Mouse (Mus musculus) erythroblast, adult 5-6 weeks (primary cell): ENCODE measurements around the gene Tmtc1. TPM values are rescaled to one million over a fixed set of nuclear protein-coding genes. Genes with fewer than 3 reads are reported as not detected.

ENCODE experiments used
- ATAC-seq: replicated peaks from 2 replicates; pipeline ENCODE4 v1.8.0; 2016; ENCODE audit warnings: moderate number of reproducible peaks, mild to moderate bottlenecking, moderate TSS enrichment, inconsistent platforms; ENCODE audit not compliant: poor library complexity, low FRiP score, severe bottlenecking
- total RNA-seq, 2 experiments: library from RNA; stranded (forward) in 1 of 2; stranded (reverse) in 1 of 2; fragments of 150-400 nt in 1 of 2; fragments of 200-764, 138-1000 nt in 1 of 2; gene quantifications; 2 replicates each; pipeline versions ENCODE4 v1.2.3 to v1.2.4; 2015 to 2017; ENCODE audit warnings: low replicate concordance in 2 of 2

The Tmtc1 gene
- total RNA-seq, 2 experiments from 2014 or later: 0.09 TPM; not detected in 1

DNA sequence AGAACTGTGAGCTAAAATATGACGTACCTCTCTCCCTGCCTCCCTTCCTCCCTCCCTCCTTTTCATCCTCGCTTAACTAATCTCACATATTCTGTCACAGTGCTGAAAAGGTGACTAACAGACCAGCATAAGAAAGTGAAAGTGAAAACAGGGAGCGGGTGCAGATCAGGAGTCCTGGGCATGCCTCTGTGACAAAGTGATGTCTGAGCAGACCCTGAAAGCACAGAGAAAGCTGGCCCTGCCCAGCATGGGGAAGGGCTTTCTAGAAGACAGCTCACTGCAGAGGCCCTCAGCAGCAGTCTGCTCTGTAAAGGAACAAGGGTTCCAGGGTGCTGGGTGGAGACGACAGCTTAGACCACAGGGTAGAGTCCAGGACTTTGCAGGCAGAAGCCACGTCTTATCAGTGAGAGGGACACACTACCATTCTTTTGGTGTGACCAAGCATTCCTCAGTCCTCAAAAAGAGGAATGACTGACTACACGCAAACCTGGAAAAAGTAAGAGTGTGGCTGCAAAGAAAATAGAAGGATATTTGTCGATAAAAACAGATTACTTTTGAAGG, 7.7 kb downstream of the Tmtc1 start:
- ATAC-seq: peak; percentile 37; the same call in 1 of the 2 replicates

GRCm38 (mm10) chr6:148421577-148421976, 22.6 kb downstream of the Tmtc1 start:
- no peak for ATAC-seq

DNA sequence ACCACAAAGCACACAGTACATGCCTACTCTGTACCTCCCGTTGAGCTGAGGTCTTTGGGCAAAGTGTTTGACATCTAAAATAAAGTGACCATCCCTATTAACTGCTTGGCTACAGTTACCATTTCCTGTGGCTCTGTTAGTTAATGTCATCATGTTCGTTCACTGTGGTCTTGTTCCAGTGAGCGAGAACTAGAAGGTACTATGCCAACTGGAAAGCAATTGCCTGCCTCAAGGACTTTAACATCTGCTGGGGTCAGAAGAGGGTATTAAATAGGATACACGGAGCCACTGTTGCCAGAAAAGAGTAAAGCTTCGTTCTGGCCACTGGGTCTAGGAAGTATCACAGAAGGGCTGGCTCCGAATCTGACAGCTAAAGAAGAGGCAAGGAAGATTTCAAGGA, 23.8 kb downstream of the Tmtc1 start:
- no peak for ATAC-seq

DNA sequence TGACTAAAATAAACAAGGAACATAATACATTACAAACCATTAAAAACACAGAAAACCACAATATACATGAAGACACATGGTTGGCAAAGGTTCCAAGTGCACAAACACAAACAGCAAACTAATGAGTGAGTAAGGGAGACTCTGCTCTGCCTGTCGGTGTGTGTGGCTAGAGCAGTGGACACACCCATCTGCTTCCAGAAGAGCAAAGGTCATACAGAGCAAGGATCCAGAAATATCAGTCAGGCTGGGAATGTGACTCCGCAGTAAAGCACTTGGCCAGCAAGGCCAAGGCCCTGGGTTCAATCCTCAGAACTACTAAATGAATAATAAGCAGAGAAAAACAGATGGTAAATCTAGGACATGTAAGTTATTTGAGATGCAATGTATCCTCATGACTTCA, 27.6 kb downstream of the Tmtc1 start:
- ATAC-seq: no peak

DNA sequence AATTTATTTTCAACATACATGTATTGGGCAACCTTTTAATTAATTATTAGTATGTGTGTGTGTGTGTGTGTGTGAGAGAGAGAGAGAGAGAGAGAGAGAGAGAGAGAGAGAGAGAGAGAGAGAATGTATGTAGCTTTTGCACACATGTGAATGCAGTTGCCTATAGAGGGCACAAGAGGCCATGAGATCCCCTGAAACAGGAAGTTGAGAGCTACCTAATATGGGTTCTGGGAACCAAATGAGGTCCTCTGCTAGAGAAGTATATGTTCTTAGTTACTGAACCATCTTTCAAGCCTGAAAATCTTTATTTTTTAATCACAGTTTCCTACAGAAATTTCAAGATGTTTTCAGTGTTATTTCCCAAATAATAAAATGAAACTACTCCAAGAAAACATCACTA, 30.6 kb downstream of the Tmtc1 start:
- ATAC-seq: no peak

DNA sequence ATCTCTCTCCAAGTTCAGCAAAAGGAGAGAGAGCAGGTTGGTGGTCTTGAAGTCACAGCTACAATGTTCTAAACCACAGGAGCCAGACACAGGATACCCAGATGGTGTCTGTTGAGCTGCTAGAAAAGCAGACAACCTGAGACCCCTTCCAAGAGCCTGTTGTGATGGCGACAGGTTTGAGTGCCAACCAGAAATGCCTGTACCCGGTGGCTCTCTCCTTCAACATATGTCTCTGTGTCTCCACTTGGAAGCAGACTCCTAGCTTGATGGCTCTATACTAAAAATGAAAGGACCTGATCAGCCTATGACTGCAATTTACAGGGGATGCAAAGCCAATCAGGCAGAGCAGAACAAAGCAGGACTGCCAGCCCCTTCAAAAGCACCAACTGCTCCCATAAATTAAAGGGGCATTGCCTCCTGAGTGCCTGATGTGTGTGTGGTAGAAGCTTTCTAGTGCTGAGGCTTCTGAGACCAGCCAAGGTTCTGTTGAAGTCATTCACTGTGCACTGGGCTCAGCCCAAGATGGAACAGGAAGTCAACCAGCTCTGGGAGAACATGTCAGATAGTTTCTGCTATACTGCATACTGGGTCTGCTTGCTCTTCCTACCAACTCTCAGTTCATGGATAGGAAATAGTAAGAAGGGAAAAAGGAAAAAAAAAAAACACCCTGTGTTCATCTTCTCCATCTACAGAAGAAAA, 37.2 kb downstream of the Tmtc1 start:
- ATAC-seq: no peak

- ATAC-seq: no peak
Measured at GRCm38 (mm10) chr6:148405599-148405998, 38.6 kb downstream of the Tmtc1 start.

GRCm38 (mm10) chr6:148404500-148404899, 39.7 kb downstream of the Tmtc1 start:
- no peak for ATAC-seq

GRCm38 (mm10) chr6:148403761-148404160, 40.4 kb downstream of the Tmtc1 start:
- no peak for ATAC-seq

DNA sequence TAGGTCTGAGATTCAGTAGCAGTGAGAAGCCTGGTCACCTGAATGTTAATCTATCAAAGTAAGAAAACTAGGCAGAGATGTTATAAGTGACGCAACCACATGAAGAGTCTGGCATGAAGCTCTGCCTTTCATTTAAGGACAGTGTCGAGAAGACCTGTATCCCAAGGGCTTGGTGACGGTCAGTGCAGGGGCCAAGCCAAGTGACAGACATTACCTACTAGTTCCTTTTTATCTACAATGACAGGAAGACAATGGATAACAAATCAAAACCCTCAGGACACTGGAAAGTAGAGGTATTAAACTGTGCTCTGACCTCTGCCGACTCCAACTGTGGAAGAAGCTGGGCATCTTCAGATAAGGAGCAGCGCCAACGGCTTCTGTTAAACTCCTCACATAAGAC, 43.2 kb downstream of the Tmtc1 start:
- no peak for ATAC-seq

DNA sequence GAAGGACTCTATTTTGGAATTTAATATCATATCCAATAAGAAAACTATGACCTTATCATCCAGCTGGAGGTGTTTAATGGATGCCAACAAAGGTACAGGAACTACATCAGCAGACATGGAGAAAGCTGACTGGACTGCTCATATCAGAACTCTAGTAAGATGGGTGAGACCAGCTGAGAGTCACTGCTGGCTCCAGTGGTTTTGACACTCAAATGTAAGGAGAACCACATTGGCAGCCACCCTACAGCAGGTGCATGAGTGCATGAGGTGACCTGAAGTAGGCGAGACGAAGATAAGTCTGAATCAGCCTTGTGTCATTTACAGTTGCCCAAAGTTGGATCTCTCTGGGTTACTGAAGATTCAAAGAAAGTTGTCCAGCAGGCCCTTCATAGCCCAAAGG, 44.6 kb downstream of the Tmtc1 start:
- ATAC-seq: no peak

DNA sequence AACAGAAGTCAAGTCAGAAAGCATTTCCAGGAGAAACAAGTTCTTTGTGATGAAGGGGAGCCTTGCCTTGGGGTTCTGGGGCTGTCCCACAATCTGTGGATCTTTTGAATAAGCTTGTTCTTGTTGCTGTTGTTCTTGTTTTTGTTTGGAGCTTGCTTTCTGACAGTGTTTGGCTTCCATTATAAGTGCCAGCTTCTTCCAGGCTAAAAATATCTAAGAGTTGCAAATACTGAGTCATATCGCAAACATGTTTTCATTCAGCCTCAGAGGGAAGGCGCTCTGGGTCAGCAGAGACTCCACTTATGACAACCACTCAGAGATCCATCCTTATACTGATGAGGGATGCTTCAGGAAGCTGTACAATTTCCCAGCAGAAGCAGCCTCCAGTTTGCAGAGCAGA, 45.3 kb downstream of the Tmtc1 start:
- no peak for ATAC-seq

GRCm38 (mm10) chr6:148397270-148397669, 46.9 kb downstream of the Tmtc1 start:
- ATAC-seq: no peak

GRCm38 (mm10) chr6:148395272-148395671, 48.9 kb downstream of the Tmtc1 start:
- no peak for ATAC-seq

DNA sequence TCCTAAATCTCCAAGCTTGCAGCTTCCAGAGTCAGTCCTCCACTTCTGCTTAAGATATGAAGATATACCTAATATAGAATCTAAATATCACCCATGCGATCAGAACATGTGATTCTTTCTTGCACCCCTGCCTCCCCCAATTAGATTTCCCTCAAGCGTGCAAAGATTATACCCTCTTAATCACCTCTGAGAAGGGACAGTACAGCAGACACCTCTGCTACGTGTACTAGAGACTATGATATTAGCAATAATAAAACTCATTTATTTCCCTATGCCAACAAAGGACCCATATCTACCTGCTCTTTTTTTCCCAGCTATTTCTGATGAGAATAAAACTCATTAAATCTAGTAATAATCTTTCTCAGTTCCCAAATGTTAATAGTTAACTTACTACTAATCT, 49.9 kb downstream of the Tmtc1 start:
- no peak for ATAC-seq

- no peak for ATAC-seq
Measured at GRCm38 (mm10) chr6:148392147-148392546, 52.0 kb downstream of the Tmtc1 start.

DNA sequence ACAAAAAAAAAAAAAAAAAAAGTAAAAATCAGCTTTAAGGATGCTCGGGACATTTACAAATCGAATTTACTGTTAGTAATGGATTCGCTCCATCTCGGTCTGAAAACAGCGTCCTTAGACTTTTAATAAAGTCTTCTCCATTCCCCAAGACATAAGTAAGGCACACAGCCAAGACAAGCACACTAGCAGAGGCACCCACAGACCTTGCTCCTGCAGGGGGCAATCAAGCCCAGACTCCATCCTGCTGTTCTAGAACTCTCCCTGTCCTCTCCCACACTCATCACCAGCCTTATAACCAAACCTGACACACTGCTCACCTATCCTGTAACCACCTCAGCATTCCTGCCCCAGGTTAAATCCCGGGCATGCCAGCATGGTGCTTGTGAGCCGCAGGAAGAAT, 52.9 kb downstream of the Tmtc1 start:
- no peak for ATAC-seq

DNA sequence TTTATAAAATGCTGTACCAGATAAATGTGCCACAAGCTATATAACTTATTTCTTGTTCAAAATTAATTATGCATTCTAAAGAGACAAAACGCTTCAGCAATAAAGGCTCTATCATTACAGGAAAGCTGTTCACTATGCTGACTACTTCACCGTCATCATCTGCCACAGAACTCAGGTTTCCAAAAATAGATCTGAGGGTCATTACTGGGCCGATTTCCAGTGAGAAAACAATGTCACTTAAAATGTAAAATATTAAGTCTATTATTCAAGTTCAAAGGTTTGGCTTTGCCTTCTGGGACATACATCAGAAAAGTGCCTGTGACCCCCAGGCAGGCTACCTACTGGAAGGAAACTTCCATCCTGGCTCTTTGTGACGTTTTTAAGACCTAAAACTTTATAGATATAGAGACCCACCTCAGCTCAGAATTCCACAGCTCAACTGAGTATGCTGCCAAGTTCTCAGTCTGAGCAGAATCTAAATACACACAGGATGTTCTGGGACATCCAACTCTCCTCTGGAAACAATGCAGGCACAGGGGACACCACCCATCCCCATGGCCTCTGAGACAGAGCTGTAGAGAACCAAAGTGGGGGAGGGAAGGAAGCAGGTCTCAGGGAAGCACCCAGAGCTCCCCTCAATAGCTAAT, 53.4 kb downstream of the Tmtc1 start:
- no peak for ATAC-seq

DNA sequence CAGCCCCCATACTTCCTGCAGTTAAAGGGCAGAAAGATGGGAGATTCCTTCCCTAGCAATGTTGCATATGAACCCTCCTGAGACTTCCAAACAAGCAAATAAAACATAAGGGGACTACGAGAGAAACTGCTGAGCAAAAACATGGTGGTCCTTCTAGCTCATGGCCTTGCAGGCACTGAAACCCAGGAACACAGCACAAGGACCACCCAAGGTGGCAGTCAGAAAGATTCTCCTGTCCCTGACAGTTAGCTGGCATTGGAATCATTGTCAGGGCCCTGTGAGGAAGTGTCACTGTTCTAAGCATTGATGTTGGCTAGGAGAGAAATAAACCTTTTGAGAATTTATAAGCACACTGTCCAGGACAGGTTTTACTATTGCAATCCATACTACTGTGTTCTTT, 56.2 kb downstream of the Tmtc1 start:
- no peak for ATAC-seq

DNA sequence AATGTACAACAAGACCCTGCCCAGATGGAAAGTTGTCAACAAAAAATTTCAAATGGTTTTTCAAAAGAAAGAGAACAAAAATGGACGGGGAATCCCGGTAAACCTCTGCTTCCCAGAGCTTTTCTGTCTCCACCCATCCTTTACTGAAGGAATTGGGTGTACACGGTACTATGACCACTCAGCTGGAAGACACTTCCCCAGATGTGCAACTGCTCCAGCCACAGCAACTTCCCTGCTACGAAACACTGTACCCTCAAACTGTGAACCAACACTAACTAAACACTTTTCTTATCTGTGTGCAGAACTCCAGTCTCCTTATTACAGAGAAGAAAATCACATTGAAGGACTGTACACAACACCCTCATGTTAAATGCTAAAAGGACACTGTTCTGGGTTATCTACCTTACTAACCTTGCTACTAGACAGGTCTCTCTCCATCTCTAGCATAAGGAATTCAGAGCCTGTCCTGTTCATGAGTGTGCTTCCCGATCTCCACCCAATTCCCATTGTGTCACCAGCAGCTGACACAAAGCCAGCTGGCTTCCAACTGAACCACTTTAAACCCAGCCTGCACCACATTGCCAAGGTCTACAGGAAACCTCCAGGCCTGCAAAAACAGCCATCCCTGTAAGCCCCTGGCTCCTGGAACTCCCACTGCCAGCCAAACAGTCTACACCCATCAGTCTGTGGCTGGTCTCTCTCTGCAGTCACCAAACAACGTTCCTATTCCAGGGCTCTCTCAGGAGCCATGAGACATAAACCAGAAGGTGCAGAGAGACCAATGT, 59.9 kb downstream of the Tmtc1 start:
- no peak for ATAC-seq
